Mouse (Mus musculus) adrenal gland, postnatal 4 days (tissue): Measurements from ENCODE around the gene Zswim3. TPM values are rescaled to one million over a fixed set of nuclear protein-coding genes. Genes with fewer than 3 reads are reported as not detected.

Source experiments
- DNase-seq, 2 experiments: peaks; one replicate each; pipeline ENCODE4 v3.0.0; 2021 to 2022; ENCODE audit warnings: low spot score in 2 of 2, mixed read lengths in 2 of 2
- long read RNA-seq, 2 experiments: library from polyadenylated mRNA; stranded (forward); transcript quantifications; one replicate each; pipeline ENCODE4 v2.0.0; 2021
- total RNA-seq, 2 experiments: library from RNA; stranded (reverse); gene quantifications; 2 replicates each; pipeline ENCODE4 v1.2.3; 2021

The Zswim3 gene
- total RNA-seq, result 1 to 10 TPM; 3.8 to 4.5 TPM
- long read RNA-seq, experiment 1, partial matches to known transcripts, result 1 of 2 reads
- long read RNA-seq, experiment 1, other reads (novel, unspliced or antisense), result 0 of 2 reads
- long read RNA-seq, experiment 2, transcript Zswim3-201 (2 exons, 2,708 nt), result major isoform, 10 of 15 reads
- long read RNA-seq, experiment 2, partial matches to known transcripts, result 0 of 15 reads
- long read RNA-seq, experiment 2, other reads (novel, unspliced or antisense), result 5 of 15 reads

- peak; percentile 91 to 94 for DNase-seq
Observed at GRCm38 (mm10) chr2:164804533-164805331, at the start of gene Zswim3, which contains the start of gene Acot8. Zswim3 (plus strand) TSS chr2:164805098. Acot8 (minus strand) TSS chr2:164804882.

GRCm38 (mm10) chr2:164757841-164758240 lies 47.1 kb upstream of the Zswim3 start:
- DNase-seq, result no peak

GRCm38 (mm10) chr2:164758692-164759091 lies 46.2 kb upstream of the Zswim3 start:
- no peak for DNase-seq

- no peak for DNase-seq
Observed at GRCm38 (mm10) chr2:164760059-164760833, 44.7 kb upstream of the Zswim3 start.

- no peak for DNase-seq
Observed at GRCm38 (mm10) chr2:164761502-164761901, 43.4 kb upstream of the Zswim3 start.

GRCm38 (mm10) chr2:164761971-164762370 lies 42.9 kb upstream of the Zswim3 start:
- DNase-seq, result no peak

- no peak for DNase-seq
Observed at GRCm38 (mm10) chr2:164762593-164762992, 42.3 kb upstream of the Zswim3 start.

- DNase-seq, result no peak
Observed at GRCm38 (mm10) chr2:164765841-164766240, 39.1 kb upstream of the Zswim3 start.

- no peak for DNase-seq
Observed at GRCm38 (mm10) chr2:164767812-164768540, 36.9 kb upstream of the Zswim3 start.

- DNase-seq, result peak; percentile 94
Observed at GRCm38 (mm10) chr2:164769258-164770037, 35.5 kb upstream of the Zswim3 start, which contains the start of gene Ube2c. Ube2c (plus strand) TSS chr2:164769898.

- no peak for DNase-seq
Observed at GRCm38 (mm10) chr2:164770279-164770678, 34.6 kb upstream of the Zswim3 start.

GRCm38 (mm10) chr2:164771123-164771522 lies 33.8 kb upstream of the Zswim3 start:
- DNase-seq, result no peak

GRCm38 (mm10) chr2:164773229-164773988 lies 31.5 kb upstream of the Zswim3 start:
- DNase-seq, result no peak

- DNase-seq, result no peak
Observed at GRCm38 (mm10) chr2:164773989-164774364, 30.9 kb upstream of the Zswim3 start.

GRCm38 (mm10) chr2:164776130-164776529 lies 28.8 kb upstream of the Zswim3 start:
- DNase-seq, result no peak

GRCm38 (mm10) chr2:164776801-164777200 lies 28.1 kb upstream of the Zswim3 start:
- DNase-seq, result no peak

- no peak for DNase-seq
Observed at GRCm38 (mm10) chr2:164777246-164778014, 27.5 kb upstream of the Zswim3 start.

- no peak for DNase-seq
Observed at GRCm38 (mm10) chr2:164778015-164778287, 26.9 kb upstream of the Zswim3 start.

GRCm38 (mm10) chr2:164778809-164779208 lies 26.1 kb upstream of the Zswim3 start:
- DNase-seq, result no peak
